Mouse (Mus musculus) lung, adult 18-20 months (tissue): Measurements from ENCODE around the gene Gm28048.

Experiments
- DNase-seq, 2 experiments: peaks; one replicate each; pipeline ENCODE4 v3.0.0; 2022; ENCODE audit warnings: mixed read lengths in 2 of 2

Gene Gm28048

DNA sequence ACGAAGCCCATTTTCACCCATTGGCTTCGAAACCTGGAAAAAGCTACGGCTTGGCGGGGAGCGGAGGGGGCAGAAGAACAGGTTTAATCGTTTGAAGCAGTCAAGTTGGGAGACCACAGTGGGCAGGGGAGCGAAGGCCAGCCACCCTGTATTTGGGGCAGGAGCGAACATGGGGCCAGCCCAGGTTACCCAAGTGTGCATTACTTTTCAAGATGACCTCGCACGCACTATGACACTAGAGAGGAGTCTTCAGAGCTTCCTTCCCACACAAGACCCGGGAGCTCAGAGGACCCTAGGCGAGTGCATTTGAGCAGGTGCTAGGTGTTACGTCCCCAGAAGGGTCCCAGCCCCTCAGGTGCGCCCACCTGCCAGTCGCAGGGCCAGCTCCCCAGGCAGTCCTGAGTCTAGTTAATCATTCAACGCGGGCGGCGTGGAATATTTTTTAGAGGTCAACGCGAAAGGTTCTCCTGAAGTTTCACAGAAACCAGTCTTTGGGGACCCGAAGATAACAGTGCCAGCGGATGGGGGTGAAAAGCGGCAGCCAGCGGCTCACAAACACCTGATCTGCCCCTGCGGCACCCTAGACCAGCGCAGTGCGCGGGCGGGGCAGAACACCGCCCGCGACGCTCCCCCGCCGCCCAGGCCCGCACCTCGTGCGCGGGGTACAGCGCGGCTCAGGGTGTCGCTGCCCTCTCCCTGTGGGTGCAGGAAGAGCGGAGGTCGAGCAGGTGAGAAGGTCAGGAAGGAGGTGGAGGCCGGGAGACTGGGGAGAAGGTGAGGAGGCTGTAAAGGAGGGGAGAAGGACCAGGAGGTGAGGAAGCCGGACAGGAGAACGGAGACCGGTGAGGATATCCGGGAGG is 123.2 kb downstream of the Gm28048 start:
- DNase-seq, result peak in 1 of 2 experiments; percentile 37

DNA sequence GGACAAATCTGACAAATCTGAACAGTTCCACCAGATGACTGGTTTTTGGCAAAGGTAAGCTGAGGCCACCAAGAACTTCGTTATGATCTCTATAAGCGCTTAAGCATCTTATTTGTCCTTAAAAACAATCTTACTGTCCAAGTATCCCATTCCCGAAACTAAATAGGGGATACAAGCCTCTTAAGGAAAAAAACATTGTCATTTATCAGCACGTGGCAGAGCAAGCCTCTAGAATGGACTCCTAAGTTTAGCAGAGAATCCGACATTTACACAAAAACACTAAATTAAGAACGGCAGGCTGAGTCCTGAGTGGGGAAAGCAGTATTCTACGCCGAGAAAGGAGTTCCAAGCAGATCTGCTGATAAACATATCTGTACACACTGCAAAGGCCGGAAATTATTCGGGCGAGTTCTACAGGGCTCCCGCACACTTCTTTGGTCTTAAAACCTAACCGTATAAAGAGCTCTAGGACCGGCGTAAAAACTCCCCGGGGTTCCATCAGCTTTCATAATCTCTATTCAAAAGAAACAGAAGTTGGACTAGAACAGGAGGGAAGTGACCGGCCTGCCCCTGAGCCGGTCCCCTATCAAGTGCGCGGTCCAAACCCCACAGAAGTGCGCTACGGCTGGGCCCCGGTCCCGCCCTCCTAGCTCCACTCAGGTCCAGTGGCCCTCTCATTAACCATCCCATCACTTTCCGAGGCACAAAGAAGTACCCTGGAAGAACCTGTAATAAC is 124.0 kb downstream of the Gm28048 start:
- peak; percentile 50 to 54 for DNase-seq

DNA sequence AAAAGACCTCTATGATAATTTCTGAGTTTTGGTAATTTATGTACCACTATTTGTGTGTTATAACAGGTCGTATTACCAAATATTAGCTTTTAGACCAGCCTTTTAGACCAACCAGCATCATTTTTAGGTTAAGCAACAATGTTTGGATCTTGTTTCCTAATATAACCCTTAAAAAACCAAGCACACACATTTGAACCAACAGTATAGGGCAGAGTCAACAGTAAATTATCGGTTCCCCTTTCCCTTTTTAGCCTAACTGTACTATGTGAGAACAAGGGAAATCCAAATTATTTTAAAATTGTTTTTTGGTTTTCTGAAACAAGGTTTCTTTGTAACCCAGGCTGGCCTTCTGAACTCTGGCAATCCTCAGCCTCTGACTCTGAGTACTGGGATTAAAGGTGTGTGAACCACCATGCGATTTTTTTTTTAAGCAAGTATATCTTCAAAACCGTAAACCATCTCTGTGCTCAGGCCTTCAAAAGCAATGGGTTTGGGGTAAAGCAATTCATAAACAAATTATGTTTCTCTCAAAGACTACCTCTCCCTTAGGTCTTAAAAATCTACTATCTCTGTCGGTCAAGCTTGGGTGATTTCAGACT is 124.7 kb downstream of the Gm28048 start:
- no peak for DNase-seq

DNA sequence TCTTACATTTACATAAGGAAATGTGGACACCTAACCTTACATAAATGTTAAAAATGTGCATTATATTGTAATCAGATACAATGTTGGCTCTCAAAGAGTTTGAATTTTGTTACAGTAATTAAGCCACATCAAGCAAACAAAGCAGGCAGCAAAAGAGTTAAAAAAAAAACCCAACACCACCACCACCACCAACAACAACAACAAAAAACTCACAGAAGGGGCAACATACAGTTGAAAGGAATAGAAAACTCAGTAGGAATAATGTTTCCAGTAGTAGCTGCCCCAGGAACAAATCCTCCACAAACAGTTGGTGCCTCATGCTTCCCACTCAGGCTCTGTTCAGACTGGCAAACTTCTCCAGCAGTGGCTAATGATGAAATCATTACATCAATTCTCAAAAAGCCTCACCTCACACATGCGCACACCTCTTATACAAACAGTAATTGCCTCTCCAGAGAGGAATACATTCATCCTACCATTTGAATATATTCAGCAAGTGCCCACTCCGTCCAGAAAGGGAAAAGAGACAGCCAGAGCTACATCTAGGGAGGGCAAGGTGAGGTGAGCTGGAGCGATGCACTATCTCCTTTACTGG is 125.4 kb downstream of the Gm28048 start:
- no peak for DNase-seq

DNA sequence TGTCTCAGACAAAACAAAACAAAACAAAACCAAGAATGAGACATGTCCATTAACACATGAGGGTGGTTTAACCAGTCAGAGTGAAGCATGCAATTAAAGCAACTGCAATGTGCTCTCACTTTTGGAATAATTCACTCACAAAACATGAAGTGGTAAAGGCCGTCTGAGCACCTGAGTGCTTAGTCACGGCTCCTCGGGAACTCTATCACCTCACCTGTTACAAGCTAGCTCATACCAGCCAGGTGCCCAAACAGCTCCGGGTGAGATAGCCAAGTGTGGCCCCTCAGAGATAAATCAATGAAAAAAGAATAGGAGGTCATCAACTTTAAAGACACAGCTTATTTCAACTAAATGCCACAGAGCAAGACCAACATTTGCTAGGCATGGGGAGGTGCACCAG is 127.3 kb downstream of the Gm28048 start:
- DNase-seq, result no peak

DNA sequence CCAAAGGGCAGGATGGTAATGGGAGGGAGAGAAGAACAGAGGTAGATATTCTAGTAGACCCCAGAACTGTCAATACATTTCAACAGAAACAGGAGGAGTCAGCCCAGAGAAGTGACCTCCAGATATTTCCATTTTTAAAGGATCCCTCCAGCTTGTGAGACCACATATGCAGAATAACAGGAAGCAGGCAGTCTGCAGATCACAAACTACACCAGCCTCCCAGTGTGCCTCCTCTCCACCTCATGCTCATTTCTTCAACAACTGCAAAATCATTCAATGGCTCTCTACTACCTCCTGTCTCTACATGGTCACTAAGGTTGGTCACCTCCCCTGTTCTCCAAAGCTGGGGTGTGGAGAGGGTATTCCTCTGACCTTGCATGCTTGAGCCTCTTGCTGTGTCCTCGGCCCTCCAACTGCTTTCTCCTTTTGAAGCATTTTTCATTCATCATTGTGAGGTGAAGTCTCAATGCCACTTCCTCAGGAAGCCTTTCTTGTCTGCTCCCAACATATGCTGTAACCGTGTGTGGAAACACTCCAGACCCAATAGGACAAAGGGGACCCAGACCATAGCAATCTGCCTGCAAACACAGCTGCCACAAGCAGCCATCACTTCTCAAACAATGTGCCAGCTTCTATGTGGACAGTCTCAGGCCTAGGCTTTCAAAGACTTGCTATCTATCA is 128.3 kb downstream of the Gm28048 start:
- no peak for DNase-seq

DNA sequence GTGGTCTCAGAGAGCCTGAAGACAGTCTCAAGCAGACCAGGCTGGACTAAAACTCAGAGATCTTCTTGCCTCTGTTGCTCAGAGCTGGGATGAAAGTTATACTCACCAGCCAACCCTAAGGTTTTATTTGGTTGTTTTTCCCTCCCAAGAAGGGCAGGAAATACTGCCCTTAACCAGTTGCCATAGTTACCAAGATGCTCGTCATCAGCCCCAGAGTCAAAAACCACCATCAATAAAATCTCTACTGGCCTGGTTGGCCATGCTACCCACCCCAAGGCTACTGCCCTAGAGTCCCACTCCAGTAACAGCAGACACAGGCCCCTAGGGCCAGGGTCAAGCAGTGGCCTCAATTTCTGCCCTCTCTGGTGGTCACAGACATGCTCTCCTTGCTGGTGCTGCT is 129.4 kb downstream of the Gm28048 start:
- no peak for DNase-seq

DNA sequence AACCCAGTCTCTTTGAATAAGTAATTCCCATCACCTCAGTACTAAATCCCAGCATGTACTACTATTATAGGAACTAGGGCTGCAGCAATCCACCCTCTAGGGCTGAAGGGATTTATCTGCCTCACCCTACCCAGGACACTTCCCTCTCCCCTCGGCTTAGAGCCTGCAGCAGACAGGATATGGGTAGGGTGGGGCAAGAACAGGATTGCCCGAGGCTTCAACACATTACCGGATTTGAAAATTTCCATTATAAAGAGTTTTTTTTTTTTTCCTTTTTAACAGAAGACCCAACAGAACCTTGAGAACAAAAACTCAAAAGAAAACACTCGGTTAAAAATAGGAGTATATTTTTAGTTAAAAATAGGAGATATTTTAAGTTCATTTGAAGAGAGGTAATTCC is 130.5 kb downstream of the Gm28048 start:
- peak in 1 of 2 experiments; percentile 50 for DNase-seq

DNA sequence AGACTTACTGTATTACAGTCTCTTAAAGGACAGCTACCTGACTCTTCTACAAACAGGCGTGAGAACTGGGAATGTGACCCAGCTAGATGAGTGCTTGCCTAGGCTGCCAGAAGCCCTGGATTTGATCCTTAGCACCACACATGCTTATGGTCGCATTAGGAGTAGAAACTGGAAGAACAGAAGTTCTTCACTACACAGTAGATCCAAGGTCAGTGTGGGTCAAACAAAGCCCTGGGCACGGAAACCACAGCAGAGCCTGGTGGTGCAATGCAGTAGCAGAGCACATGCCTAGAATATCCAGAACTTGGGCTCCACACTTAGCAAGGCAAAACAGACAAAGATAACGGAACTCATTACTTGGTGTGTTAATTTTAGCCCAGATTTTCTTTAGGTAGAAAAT is 131.8 kb downstream of the Gm28048 start:
- DNase-seq, result no peak

DNA sequence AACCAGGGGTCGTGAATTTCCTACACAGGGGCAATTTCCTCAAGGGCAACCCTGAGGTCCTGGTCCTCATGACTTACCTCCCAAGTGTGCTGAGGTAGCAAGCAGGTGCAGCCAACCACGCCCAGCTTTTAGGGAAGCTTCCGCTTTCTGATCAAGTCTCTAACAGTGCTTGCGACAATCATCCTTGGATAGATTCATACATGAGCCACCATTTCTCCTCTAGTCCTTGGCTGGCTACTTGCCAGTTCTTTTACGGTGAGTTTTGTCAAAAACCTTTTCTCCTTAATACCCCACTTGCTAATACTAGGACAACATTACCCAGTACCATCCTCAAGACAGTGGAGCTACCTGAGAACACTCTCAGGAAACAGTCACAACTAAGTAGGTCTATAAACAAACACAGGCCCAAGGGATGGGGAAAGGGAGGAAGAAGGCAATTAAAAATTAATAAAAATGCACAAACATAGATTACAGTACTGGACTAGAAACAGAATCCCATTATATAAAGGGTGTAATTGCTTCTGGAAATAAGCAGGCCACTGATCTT is 133.2 kb downstream of the Gm28048 start:
- DNase-seq, result no peak

DNA sequence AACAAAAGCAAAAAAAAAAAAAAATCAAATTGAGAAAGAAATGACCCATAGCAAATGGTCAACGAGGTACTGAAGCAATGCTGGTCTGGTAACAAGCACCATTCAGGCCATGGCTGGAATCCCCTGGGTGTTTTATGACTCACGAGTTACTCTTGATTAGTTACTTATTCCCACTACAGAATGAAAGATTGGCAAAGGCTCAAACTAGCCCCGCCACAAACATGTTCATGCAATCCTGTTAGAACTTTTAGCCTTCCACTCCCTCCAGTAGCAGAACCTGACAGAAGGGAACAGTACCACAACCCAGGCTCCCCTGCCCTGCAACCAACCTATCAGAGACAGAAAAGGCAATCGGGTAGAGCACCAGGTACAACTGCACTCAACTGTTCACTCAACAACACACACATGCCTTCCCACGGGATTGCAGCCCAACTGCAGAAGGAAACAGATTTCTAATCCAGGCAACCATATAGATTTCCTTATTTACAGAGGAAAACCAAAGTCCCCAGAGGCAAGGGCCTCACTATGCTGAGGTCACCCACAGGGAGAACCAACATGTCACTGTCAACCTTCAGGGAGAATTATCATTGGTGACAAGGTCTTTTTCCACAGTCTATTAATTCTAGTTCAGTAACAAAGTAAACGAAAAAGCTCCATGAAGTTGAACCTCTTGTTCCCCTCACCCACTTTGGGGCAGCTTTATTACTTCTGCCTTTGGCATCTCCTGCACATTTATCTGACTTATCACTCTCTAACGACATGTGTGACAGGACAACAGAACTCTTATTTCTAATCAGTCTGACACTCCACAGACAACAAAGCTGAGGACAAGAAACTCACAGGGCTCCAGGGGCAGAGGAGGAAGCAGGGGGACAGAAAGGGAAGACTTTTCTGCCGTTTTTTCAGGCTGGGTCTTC is 133.9 kb downstream of the Gm28048 start:
- DNase-seq, result peak; percentile 46 to 77

DNA sequence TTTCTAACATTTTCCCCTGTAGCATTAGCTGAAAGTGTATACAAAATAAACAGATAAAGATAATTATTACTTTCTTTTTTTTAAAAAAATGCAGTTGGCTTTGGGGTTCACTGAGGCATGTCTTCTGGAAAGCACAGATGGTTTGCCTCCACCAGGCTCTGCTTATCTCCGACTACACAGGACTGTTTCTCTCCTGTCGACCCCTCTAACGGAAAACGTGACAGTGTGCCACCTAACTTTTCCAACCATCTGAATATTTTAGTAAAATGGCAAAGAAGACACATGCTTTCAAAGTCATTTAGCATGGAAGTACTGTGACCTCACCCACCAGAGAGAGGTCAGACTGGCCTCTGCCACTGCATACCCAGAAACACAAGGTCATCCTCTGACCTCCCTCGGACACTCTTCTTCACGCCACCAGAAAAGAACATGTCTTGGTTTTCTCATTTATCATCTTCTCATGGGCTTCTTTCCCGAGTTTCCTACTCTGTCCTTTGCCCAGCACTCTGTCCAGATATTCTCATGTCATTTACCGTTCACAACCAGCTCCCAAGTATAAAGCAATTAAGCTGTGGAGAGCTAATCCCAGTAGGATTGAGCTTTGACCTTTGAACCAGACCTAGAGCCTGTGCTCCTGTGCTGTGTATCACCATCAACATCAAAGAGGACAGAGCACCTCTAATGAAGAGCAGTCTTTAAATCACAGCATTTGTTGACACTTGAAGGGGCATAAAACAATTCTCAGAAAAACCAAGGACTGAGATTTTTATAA is 134.7 kb downstream of the Gm28048 start:
- no peak for DNase-seq

DNA sequence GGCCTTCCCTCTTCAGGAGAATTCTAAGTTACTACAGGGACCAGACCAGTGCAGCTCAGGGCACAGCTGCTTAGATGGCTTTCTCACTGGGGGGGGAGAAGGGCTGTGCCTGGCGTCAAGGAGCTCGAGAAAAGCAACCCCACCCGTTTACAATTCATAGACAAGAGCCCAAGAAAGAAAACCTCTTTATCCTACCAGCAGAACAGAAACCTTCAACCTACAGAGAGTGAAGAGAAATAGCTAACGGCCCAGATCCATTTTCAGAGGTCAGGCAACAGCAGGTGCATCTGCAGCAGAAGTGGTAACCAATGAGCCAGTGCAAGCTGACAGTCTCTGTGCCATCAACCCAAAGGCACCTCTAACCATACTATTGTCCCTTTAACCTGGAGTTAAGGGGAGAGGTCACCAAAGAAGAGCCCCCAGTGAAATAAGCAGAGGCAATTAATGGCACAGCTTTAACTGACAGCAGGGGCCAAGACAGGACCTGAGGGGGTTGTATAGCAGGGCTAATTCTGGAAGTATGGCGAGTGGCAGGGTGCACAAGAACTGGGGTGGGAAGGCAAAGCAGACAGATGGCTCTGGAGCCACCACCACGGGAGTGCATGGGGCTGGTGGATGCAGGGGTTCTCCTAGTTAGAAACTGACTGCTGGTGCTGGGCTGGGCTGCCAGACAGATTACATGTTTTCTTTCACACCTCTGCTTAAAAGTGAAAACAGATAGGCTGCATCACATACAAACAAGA is 135.6 kb downstream of the Gm28048 start:
- DNase-seq, result no peak

DNA sequence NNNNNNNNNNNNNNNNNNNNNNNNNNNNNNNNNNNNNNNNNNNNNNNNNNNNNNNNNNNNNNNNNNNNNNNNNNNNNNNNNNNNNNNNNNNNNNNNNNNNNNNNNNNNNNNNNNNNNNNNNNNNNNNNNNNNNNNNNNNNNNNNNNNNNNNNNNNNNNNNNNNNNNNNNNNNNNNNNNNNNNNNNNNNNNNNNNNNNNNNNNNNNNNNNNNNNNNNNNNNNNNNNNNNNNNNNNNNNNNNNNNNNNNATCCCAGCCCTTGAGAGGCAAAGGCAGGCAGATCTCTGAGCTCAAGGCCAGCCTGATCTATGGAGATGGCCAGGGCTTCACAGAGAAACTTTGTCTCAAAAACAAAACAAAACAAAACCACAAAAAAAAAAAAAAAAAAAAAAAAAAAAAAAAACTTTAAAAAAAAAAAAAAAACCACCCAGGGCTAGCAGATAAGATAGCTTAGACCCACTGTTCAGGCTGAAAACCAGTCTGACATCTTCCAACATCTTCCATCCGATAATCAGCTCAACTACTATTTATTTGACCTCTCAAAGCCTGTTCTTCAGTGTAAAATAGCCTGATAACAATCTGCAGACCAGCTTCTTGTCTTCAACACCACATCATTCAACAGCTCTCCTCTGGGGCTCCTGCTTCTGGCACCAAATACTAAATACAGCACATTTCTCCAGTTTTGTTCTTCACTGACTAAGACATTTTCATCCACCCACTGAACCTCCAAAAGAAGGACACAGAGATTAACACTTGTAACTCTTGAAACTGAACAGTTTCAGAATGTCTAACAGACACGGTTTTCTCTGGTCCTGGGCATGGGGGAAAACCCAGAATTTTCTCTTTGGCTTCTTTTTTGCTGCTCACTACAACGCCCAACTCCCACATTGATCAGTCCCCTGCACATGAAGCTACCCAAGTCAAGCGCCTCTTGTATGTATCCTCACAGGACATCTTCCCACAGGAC is 136.9 kb downstream of the Gm28048 start:
- no peak for DNase-seq

DNA sequence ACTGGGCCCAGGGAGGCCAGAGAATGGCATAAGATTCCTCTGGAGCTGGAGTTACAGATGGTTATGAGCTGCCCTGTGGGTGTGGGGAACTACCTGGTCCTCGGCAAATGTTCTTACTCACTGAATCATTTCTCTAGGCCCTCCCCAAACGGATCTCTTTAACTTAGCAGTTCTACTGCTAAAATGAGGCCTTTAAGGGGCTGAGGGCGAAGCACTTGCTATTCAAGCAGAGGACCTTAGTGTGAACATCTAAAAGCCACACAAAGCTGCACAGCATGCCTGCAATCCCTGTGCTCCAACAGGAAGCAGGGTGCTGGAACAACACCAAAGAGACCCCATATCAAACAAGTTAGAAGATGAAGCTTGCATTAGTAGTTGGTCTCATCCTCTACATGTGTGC is 142.4 kb downstream of the Gm28048 start:
- no peak for DNase-seq

DNA sequence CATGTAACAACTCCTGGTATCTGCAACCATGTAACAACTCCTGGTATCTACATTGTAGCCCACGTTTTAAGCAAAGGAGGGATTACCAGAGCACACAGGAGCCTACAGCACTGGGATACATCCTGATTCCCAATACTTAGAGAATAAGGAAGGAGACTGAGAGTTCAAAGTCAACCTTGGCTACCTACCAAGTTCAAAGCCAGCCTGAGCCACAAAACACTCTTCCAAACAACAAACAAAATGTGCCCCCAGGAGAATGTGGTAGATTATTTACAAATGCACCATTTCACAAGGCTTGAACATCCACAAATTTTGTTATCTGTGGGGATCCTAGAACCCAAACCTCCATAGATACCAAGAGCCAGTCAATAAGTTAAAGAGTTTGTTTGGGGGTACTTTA is 143.5 kb downstream of the Gm28048 start:
- no peak for DNase-seq

DNA sequence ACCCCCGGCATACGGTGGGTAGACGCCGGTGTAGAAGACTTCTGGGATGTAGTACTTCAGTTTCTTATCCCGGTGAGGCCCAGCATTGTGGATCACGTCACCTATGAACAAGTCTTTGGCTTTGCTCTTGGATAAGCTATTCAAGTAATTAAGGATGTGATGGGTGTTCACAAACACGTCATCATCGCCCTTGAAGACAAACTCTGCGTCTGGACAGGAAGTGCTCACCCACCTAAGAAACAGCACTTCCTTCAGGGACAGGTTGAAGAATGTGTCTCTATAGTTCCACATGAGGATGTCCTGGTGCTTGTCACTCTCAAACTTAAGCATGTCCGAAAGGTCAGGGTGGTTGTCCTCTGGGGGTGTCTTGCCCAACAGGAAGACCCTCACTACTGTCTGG is 145.6 kb downstream of the Gm28048 start:
- no peak for DNase-seq

DNA sequence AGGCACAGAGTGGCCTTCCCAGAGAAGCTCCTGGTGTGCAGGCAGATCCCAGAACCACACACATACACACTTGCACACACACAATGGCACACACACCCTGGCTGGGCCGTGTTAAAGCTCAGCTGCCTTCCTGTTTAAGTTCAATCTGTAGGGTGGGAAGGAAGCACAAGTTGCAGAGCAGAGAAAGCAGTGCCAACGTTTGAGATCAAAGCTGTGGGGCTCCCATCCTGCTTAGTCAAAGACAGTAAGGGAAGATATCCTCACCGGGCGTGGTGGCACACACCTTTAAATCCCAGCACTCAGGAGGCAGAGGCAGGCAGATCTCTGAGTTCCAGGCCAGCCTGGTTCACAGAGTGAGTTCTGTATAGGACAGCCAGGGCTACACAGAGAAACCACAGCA is 149.3 kb downstream of the Gm28048 start:
- no peak for DNase-seq

DNA sequence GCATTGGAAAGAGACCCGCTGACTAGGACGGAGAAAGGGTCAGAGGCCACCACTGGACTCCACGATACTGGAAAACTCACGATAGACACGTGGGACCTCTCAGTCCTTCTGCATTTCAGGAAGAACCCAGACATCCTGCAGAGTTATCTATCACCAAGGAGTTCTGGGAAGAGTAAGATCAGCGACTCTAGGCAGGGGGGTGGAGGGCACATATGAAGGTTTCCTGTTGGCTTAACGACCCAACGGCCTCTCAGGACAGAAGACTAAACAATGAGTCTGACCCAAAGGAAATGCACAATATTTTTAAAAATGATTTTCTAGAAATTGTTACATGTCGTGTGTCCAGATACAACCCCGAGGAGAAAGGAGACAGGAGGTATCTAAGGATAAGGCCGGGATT is 150.0 kb downstream of the Gm28048 start:
- DNase-seq, result no peak
